ENCODE assay signal across 16 mouse cellular contexts in the genomic region with DNA sequence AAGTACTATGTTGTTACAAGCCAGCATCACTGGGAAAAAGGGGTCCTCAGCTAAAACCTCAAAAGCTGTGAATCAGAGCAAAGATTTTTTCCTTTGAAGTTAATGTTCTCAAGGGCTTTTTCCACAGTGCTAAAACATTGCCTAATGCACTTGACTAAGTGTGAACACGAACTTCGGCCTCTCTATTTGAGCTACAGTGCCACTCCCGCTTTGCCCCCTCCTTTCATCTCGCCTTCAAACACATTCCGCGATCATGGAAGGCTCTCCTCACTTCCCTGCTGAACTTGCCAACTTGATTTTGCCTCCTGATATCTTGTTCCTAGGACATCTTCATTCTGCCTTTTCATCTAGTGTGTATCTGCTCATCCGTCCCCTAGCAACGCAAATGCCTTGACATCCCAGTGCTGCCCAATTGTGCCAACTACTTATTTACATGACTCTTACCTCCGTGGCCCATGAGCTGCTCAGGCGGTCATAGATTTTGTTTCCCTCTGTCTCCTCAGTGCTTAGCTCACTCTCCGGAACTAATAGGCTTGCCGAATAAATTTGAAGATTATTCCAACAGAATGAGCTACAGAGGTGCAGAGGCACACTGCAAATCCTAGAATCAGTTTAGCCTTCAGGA.
DNase-seq lines count a peak whose midpoint lies in the region; ATAC-seq lines count a peak whose summit lies in the region.
"Had no signal": no experiment of that assay in that cellular context is flagged by ENCODE, and none has a peak within 500 bp of the region (broad histone marks: within the 10 kb centered on the region; RNA-seq: fewer than 3 reads in every experiment).

No protein-coding gene starts in this region.

- peak; percentile 1 for DNase-seq in embryo, embryonic 10.5 days (ENCODE audit: low spot score)
- DNase-seq in embryo, embryonic 11 days, result no peak
- peak; percentile 13 for DNase-seq in left cerebral cortex, postnatal 4 days
- no peak for DNase-seq in left cerebral cortex, adult 9 months (ENCODE audit: low spot score in 2 of 2)
- DNase-seq in frontal cortex, adult 2 months (ENCODE audit: extremely low spot score in 1 of 2, low spot score in 1 of 2), result no peak
- DNase-seq in right cerebral cortex, postnatal 36 days (ENCODE audit: low spot score in 2 of 2), result no peak
- DNase-seq: adrenal gland, postnatal 10 days; cerebellum, adult 9-11 months; gastrocnemius, postnatal 14 days; kidney, adult 8-10 months; kidney, postnatal 25 days had no signal

- 74% methylated on average over 12 of the region's 12 CpGs for WGBS in hindbrain, embryonic 16.5 days
- WGBS in midbrain, embryonic 15.5 days, result 33% methylated on average over 12 of the region's 12 CpGs

- intact Hi-C loops in left cerebral cortex, postnatal 4 days (cut with DNase I), result no loop called here

- H3K4me3 ChIP-seq in hindbrain, embryonic 16.5 days (ENCODE audit: low read length), result no peak overlapping the region
- H3K4me3 ChIP-seq in midbrain, embryonic 15.5 days, result no peak overlapping the region
- H3K4me3 ChIP-seq: limb, embryonic 15.5 days; myocyte had no signal

- ATAC-seq in hindbrain, embryonic 16.5 days, result peak; percentile 87
- ATAC-seq in midbrain, embryonic 15.5 days (replicated peaks), result peak; percentile 87

- H3K27ac ChIP-seq in hindbrain, embryonic 16.5 days (ENCODE audit: low read depth, low read length), result no peak overlapping the region
- no peak overlapping the region for H3K27ac ChIP-seq in midbrain, embryonic 15.5 days
- H3K27ac ChIP-seq: limb, embryonic 15.5 days; stomach, postnatal 0 days had no signal

- no peaks in the 10 kb centered on the region for H3K36me3 ChIP-seq in hindbrain, embryonic 16.5 days (ENCODE audit: control insufficient read depth, insufficient read depth, low read length)
- no peaks in the 10 kb centered on the region for H3K36me3 ChIP-seq in midbrain, embryonic 15.5 days (replicated peaks)
- H3K36me3 ChIP-seq: limb, embryonic 15.5 days had no signal

- H3K4me1 ChIP-seq in hindbrain, embryonic 16.5 days (ENCODE audit: control insufficient read depth, insufficient read depth, low read depth, low read length), result no peaks in the 10 kb centered on the region
- peaks cover 5% of the 10 kb centered on the region for H3K4me1 ChIP-seq in midbrain, embryonic 15.5 days
- H3K4me1 ChIP-seq: limb, embryonic 15.5 days had no signal

- no peak overlapping the region for H3K9ac ChIP-seq in hindbrain, embryonic 16.5 days (ENCODE audit: low read depth, low read length)
- H3K9ac ChIP-seq in midbrain, embryonic 15.5 days, result no peak overlapping the region
- H3K9ac ChIP-seq: limb, embryonic 15.5 days had no signal

- H3K27me3 ChIP-seq in hindbrain, embryonic 16.5 days (replicated peaks; ENCODE audit: control insufficient read depth, insufficient read depth, low read length), result no peaks in the 10 kb centered on the region
- H3K27me3 ChIP-seq in midbrain, embryonic 15.5 days (replicated peaks), result no peaks in the 10 kb centered on the region

- no peak overlapping the region for H3K4me2 ChIP-seq in hindbrain, embryonic 16.5 days (ENCODE audit: low read length)
- peak overlapping the region; percentile 16; the same call in 1 of the 2 replicates for H3K4me2 ChIP-seq in midbrain, embryonic 15.5 days
- H3K4me2 ChIP-seq: limb, embryonic 15.5 days had no signal

- no peaks in the 10 kb centered on the region for H3K9me3 ChIP-seq in hindbrain, embryonic 16.5 days (ENCODE audit: control insufficient read depth, low read length)
- H3K9me3 ChIP-seq in midbrain, embryonic 15.5 days, result no peaks in the 10 kb centered on the region
- H3K9me3 ChIP-seq: limb, embryonic 15.5 days had no signal

Comparison
In these comparisons a context has a peak if more than half of its experiments do, and no peak if none do; other contexts are left out.
1. DNase-seq: peak in embryo, embryonic 10.5 days (single experiment) and left cerebral cortex, postnatal 4 days (single experiment); none in embryo, embryonic 11 days (single experiment), left cerebral cortex, adult 9 months (0 of 2), frontal cortex, adult 2 months (0 of 2) and right cerebral cortex, postnatal 36 days (0 of 2).